Mouse (Mus musculus) kidney, embryonic 15.5 days (tissue): ENCODE data around the gene Fzr1. TPM values are rescaled to one million over a fixed set of nuclear protein-coding genes. Genes with fewer than 3 reads are reported as not detected.

Experiments used
- ATAC-seq: fragments of 200-750 bp; cut with Nextera tagmentation; replicated peaks from 2 replicates; pipeline ENCODE4 v1.8.0; 2017; ENCODE audit warnings: moderate TSS enrichment; ENCODE audit not compliant: low FRiP score
- H3K27ac ChIP-seq: fragments of 300-500 bp; sonication (generic); 2 replicates; pipeline ENCODE4 v1.5.1; 2015; ENCODE audit warnings: mild to moderate bottlenecking, inconsistent platforms
- H3K27me3 ChIP-seq: fragments of 300-500 bp; sonication (generic); 2 replicates; pipeline ENCODE4 v1.6.1; 2015; ENCODE audit warnings: inconsistent platforms
- H3K36me3 ChIP-seq: fragments of 300-500 bp; sonication (generic); 2 replicates; pipeline ENCODE4 v1.6.1; 2015; ENCODE audit warnings: inconsistent platforms
- H3K4me1 ChIP-seq: fragments of 300-500 bp; sonication (generic); 2 replicates; pipeline ENCODE4 v1.6.1; 2015; ENCODE audit warnings: inconsistent platforms
- H3K4me2 ChIP-seq: fragments of 300-500 bp; sonication (generic); 2 replicates; pipeline ENCODE4 v1.6.1; 2015; ENCODE audit warnings: moderate library complexity, mild to moderate bottlenecking, inconsistent platforms
- H3K4me3 ChIP-seq: fragments of 300-500 bp; sonication (generic); replicated peaks from 2 replicates; pipeline ENCODE4 v1.5.1; 2015; ENCODE audit warnings: mild to moderate bottlenecking, inconsistent platforms
- H3K9ac ChIP-seq: fragments of 300-500 bp; sonication (generic); 2 replicates; pipeline ENCODE4 v1.6.1; 2015; ENCODE audit warnings: mild to moderate bottlenecking, inconsistent platforms
- H3K9me3 ChIP-seq: fragments of 300-500 bp; sonication (generic); replicated peaks from 2 replicates; pipeline ENCODE4 v1.6.1; 2016; ENCODE audit warnings: inconsistent platforms
- WGBS: fragments of 180-500 bp; shearing (Covaris S2); methylation state at CpG from one replicate; pipeline ENCODE4 v1.1.7; 2015; ENCODE audit warnings: mixed read lengths; 5-methylcytosine and 5-hydroxymethylcytosine counted together
- polyA plus RNA-seq: library from polyadenylated mRNA; unstranded; fragments of >200 nt; fragmentation: Nextera tagmentation; extraction: Ambion mirVana; gene quantifications from 2 replicates; pipeline ENCODE4 v1.2.1, GENCODE M21; 2015

Gene Fzr1
- polyA plus RNA-seq, 1 experiment from 2014 or later: 114 TPM

- Histone ChIP-seq H3K4me1 (peaks cover 44% of the 10 kb centered on the region), H3K27ac (no peak overlapping the region), H3K4me3 (no peak overlapping the region), H3K4me2 (no peak overlapping the region), H3K9ac (no peak overlapping the region), H3K9me3 (no peaks in the 10 kb centered on the region), H3K27me3 (no peaks in the 10 kb centered on the region), H3K36me3 (no peaks in the 10 kb centered on the region)
- ATAC-seq: no peak
- 71% methylated on average over 4 of the region's 4 CpGs for WGBS
Measured at GRCm38 (mm10) chr10:81355533-81355932, 22.8 kb downstream of the Fzr1 start.

DNA sequence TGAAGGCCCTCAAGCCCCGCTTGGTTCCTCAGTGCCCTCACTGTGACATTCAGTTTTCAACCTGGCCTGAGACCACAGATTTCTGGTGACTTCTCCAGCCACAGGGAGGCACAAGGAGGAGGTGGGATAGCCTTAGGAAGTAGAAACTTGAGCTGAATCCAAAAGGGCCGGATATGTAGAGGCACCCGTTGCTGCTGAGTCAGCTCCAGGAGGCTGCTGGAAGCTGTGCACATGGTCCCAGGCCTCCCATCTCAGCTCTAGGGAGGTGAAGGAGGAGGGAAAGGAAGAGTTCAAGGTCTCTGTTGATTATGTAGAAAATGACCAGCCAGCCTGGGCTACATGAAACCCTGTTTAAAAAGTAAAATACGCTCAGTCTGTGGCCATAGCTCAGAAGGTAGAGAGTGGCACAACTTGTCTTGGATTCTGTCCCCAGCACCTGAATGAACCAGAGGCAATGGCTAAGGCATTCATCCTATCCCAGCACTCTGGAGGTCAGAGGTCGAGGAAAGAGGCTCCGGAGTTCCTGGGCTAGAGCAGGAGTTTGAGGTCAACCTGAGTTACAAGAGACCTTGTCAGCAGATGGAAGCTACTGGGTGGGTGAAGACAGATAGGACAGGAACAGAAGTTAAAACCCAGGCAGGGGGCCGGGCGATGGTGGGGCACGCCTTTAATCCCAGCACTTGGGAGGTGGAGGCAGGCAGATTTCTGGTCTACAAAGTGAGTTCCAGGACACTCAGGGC is 23.4 kb downstream of the Fzr1 start:
- 67% methylated on average over 9 of the region's 9 CpGs for WGBS
- no peak overlapping the region for H3K27ac ChIP-seq
- no peaks in the 10 kb centered on the region for H3K9me3 ChIP-seq
- ATAC-seq: no peak
- no peak overlapping the region for H3K9ac ChIP-seq
- H3K27me3 ChIP-seq: no peaks in the 10 kb centered on the region
- no peak overlapping the region for H3K4me2 ChIP-seq
- no peaks in the 10 kb centered on the region for H3K36me3 ChIP-seq
- H3K4me1 ChIP-seq: peaks cover 39% of the 10 kb centered on the region
- H3K4me3 ChIP-seq: no peak overlapping the region

DNA sequence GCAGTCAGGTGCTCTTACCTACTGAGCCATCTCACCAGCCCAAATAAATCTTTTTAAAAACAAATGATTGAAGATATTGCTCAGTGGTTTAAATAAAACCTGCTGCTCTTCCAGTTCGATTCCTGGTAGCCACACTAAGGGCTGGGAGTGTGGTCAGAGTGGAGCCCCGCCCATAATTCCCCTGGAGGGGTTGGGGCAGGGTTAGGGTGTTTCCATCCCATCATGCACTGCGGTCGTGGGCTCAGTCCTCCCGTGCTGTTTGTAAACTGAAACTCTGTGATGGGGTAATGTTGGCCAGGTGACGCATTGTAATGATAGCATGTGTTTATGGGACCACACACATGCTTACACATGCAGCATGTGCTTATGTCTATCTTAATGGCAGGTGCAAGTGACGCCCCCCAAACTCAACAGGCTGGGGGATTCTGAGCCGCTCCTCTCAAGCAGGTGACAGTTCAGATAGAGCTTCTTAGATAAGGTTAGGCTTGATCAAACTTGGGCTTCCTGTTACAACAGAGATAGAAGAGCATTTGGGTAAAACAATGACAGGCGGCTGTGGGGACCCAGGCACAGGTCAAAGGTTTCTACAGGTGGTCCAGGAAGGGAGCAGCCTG is 26.5 kb downstream of the Fzr1 start:
- Histone ChIP-seq H3K4me1 (peaks cover 38% of the 10 kb centered on the region), H3K27ac (no peak overlapping the region), H3K9ac (no peak overlapping the region), H3K4me2 (no peak overlapping the region), H3K9me3 (no peaks in the 10 kb centered on the region), H3K27me3 (no peaks in the 10 kb centered on the region), H3K4me3 (no peak overlapping the region), H3K36me3 (peaks cover 17% of the 10 kb centered on the region)
- 28% methylated on average over 9 of the region's 9 CpGs for WGBS
- no peak for ATAC-seq

GRCm38 (mm10) chr10:81350351-81351063 is 27.8 kb downstream of the Fzr1 start, which contains the start of gene Hmg20b:
Gene Hmg20b, minus strand, starts transcription at chr10:81350480.
- WGBS: under 1% methylated on average over 54 of the region's 54 CpGs
- H3K27me3 ChIP-seq: no peaks in the 10 kb centered on the region
- H3K36me3 ChIP-seq: peaks cover 22% of the 10 kb centered on the region
- no peaks in the 10 kb centered on the region for H3K9me3 ChIP-seq
- peak within 1 kb of the TSS; percentile 90 for H3K4me2 ChIP-seq
- peaks cover 41% of the 10 kb centered on the region for H3K4me1 ChIP-seq
- H3K9ac ChIP-seq: peak within 1 kb of the TSS; percentile 80
- H3K4me3 ChIP-seq: peak within 1 kb of the TSS; percentile 84
- ATAC-seq: peak; percentile 93
- peak within 1 kb of the TSS; percentile 81 for H3K27ac ChIP-seq

GRCm38 (mm10) chr10:81349961-81350350 is 28.4 kb downstream of the Fzr1 start:
- peak overlapping the region; percentile 84 for H3K4me3 ChIP-seq
- peaks cover 24% of the 10 kb centered on the region for H3K36me3 ChIP-seq
- H3K9ac ChIP-seq: peak overlapping the region; percentile 80
- peak overlapping the region; percentile 90 for H3K4me2 ChIP-seq
- under 1% methylated on average over 29 of the region's 29 CpGs for WGBS
- H3K4me1 ChIP-seq: peaks cover 41% of the 10 kb centered on the region
- no peaks in the 10 kb centered on the region for H3K9me3 ChIP-seq
- H3K27me3 ChIP-seq: peaks cover 3% of the 10 kb centered on the region; the same call in 1 of the 2 replicates
- H3K27ac ChIP-seq: peak overlapping the region; percentile 81
- ATAC-seq: peak; percentile 31

DNA sequence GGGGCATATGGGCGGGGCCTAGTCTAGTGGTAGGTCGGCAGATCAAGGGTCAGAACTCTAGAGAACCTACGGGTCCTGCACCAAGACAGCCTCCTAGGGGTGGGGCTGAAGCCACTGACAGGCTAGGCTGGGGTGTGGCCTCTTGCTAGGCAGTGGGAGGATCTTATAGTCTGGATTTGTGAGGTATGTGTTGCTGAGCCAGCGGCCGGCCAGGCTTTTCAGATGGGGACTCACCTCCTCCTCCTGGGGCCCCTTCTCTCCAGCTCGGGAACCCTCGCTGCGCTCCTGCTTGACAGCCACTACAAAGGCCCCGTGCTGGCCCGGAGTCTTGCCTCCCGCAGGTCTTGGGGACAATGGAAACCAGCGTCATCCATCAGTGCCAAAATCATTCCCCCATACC is 29.2 kb downstream of the Fzr1 start:
- peak overlapping the region; percentile 80 for H3K9ac ChIP-seq
- H3K4me1 ChIP-seq: peaks cover 41% of the 10 kb centered on the region
- H3K36me3 ChIP-seq: peaks cover 24% of the 10 kb centered on the region
- peak overlapping the region; percentile 84 for H3K4me3 ChIP-seq
- peak overlapping the region; percentile 90 for H3K4me2 ChIP-seq
- H3K27me3 ChIP-seq: peaks cover 11% of the 10 kb centered on the region
- H3K27ac ChIP-seq: peak overlapping the region; percentile 60
- no peaks in the 10 kb centered on the region for H3K9me3 ChIP-seq
- no peak for ATAC-seq
- WGBS: 3% methylated on average over 12 of the region's 12 CpGs

- Histone ChIP-seq H3K27me3 (peaks cover 36% of the 10 kb centered on the region), H3K27ac (peak overlapping the region; percentile 9; the same call in 1 of the 2 replicates), H3K9ac (peak overlapping the region; percentile 3; the same call in 1 of the 2 replicates), H3K4me3 (peak overlapping the region; percentile 35), H3K36me3 (peaks cover 24% of the 10 kb centered on the region), H3K4me2 (peak overlapping the region; percentile 61), H3K9me3 (no peaks in the 10 kb centered on the region), H3K4me1 (peaks cover 54% of the 10 kb centered on the region)
- 8% methylated on average over 55 of the region's 55 CpGs for WGBS
- peak; percentile 20 for ATAC-seq
Measured at GRCm38 (mm10) chr10:81346453-81347067, 31.8 kb downstream of the Fzr1 start.

DNA sequence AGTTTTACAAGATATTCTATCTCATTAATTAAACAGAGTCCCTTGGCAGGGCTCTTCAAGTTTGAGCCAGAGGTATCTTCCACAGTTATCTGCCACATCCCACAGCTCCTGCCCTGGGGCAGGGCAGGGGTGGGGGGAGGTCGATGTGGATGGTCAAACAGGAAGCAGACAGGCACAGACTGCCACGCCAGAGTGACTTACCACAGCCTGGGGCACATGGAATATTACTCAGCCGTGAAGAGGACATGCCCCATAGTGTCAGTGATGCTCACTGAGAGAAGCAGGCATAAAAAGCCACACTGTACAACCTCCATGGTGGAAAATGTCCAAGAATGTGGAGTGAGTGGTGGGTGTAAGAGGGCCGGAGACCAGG is 33.2 kb downstream of the Fzr1 start:
- 76% methylated on average over 4 of the region's 4 CpGs for WGBS
- Histone ChIP-seq H3K4me1 (peaks cover 58% of the 10 kb centered on the region), H3K4me2 (no peak overlapping the region), H3K27ac (no peak overlapping the region), H3K27me3 (peaks cover 48% of the 10 kb centered on the region), H3K9ac (no peak overlapping the region), H3K9me3 (no peaks in the 10 kb centered on the region), H3K36me3 (peaks cover 24% of the 10 kb centered on the region), H3K4me3 (no peak overlapping the region)
- ATAC-seq: no peak

- 54% methylated on average over 8 of the region's 8 CpGs for WGBS
- no peak for ATAC-seq
- H3K9ac ChIP-seq: no peak overlapping the region
- no peak overlapping the region for H3K4me3 ChIP-seq
- H3K27ac ChIP-seq: no peak overlapping the region
- H3K36me3 ChIP-seq: peaks cover 24% of the 10 kb centered on the region
- H3K9me3 ChIP-seq: no peaks in the 10 kb centered on the region
- peaks cover 48% of the 10 kb centered on the region for H3K27me3 ChIP-seq
- peaks cover 55% of the 10 kb centered on the region for H3K4me1 ChIP-seq
- H3K4me2 ChIP-seq: no peak overlapping the region
Measured at GRCm38 (mm10) chr10:81344421-81345161, 33.7 kb downstream of the Fzr1 start.

DNA sequence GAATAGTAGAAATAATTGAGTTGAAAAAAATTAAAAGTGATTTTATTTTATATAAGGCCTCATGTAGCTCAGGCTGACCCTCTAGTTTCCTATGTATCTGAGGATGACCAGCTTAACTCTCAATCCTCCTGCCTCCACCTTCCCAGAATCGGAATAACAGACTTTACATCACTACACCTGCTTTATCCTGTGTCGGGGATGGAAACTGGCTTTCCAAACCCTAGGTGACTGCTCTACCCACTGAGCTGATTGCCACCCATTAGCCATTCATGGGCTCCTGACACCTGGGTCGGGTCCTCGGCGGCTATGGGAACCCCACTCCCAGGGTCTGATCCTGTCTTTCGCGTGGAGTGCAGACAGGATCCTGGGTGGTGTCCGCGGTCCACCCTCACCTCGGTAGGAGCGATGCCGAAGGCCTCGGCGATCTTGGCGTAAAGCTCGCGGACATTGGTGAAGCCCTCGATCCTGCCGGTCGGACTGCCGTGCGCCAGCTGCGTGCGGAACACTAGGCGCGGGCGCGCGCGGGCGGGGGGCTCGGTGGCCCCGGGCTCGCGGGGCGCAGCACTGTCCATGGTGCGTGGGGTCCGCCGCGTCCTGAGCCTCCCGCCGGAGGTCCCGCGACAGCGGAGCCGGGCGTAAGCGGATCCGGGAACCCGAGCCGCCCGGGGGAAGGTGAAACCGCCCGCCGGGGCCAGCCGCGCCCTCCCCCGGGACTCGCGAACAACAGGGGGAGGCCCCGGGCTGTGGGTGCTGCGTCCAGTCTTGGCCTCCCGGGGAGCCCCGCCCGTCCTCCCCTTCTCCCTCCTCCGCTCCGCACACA is 35.4 kb downstream of the Fzr1 start, which contains the start of gene Gipc3:
Gene Gipc3, minus strand, starts transcription at position 581 of the 820 bp plus-strand sequence.
- Histone ChIP-seq H3K4me3 (peak within 1 kb of the TSS; percentile 43), H3K27me3 (peaks cover 55% of the 10 kb centered on the region), H3K27ac (no peak within 1 kb of the TSS), H3K4me1 (peaks cover 44% of the 10 kb centered on the region), H3K4me2 (peak within 1 kb of the TSS; percentile 67), H3K9me3 (no peaks in the 10 kb centered on the region), H3K9ac (peak within 1 kb of the TSS; percentile 35), H3K36me3 (peaks cover 14% of the 10 kb centered on the region)
- WGBS: 5% methylated on average over 63 of the region's 67 CpGs
- ATAC-seq: 0 out of 2 replicates have a peak, but pooled peaks have one; percentile 3
